Mouse (Mus musculus): ENCODE measurements at regions not wholly inside any gene's neighbourhood (a gene's known extent, or its start where the extent isn't known, plus 50 kb on each side); places are given as distances from the start of the nearest gene placed in this dataset.

DNA sequence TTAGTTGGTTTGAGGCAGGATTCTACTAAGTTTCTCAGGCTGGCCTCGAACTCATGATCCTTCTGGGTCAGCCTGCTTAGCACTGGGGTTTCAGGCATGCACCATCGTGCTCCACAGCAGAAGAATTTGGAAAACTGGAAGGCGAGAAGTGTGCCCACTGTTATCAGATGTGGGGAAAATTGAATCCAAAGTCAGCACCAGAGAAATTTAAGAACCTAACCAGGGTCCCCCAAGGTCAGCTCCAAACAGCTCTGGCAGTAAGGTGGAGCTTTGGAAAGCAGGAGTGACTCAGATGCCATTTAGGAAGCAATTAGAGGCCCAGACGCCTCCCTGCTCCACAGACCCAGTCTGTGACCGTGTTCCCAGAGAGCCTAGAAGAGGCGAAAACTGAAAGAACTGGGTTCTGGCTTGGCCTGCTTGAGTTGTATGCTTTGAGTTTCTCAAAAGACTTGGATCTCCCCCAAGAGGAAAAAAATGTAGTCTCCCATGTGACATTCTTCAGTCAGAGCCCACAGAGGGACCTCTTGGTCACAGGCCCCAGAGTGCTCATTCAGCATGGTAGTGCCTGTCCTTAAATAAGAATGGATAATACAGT is 59.8 kb upstream of the Med4 start:
- TF ChIP-seq GATA1 (IDR thresholded peaks at IDR 0.05; ENCODE audit: borderline replicate concordance, low read length) (no peak), FLI1 (IDR thresholded peaks at IDR 0.05; ENCODE audit: low read length) (no peak)
